Mouse (Mus musculus) thymus, adult 2 months (tissue): ENCODE measurements at regions not wholly inside any gene's neighbourhood (a gene's known extent, or its start where the extent isn't known, plus 50 kb on each side); places are given as distances from the start of the nearest gene placed in this dataset.

ENCODE experiments used
- CTCF ChIP-seq: fragments of 200-500 bp; IDR thresholded peaks from 2 replicates; pipeline ENCODE4 v1.5.1; 2012; ENCODE audit warnings: mild to moderate bottlenecking, control low read depth, low read length, moderate library complexity, borderline replicate concordance; ENCODE audit not compliant: control insufficient read depth, poor library complexity, insufficient read depth; ENCODE audit errors: extremely low read depth
- POLR2A ChIP-seq: fragments of 200-500 bp; IDR thresholded peaks from 2 replicates; pipeline ENCODE4 v1.6.1; 2012; ENCODE audit warnings: mild to moderate bottlenecking, low read length, control low read depth, moderate library complexity; ENCODE audit not compliant: control insufficient read depth, poor library complexity, insufficient read depth; ENCODE audit errors: extremely low read depth

GRCm38 (mm10) chr16:29733847-29734246, 154.7 kb downstream of the Opa1 start:
- TF ChIP-seq CTCF, result no peak
- TF ChIP-seq POLR2A, result no peak
